Mouse (Mus musculus): ENCODE results near the gene Erp27. TPM values are rescaled to one million over a fixed set of nuclear protein-coding genes. Genes with fewer than 3 reads are reported as not detected.

The Erp27 gene
- polyA plus RNA-seq, 1 experiment from 2014 or later: not detected

GRCm38 (mm10) chr6:136947716-136948115, 25.7 kb upstream of the Erp27 start:
- no peaks in the 10 kb centered on the region for H3K36me3 ChIP-seq (replicated peaks)
- peaks cover 3% of the 10 kb centered on the region; the same call in 1 of the 2 replicates for H3K4me1 ChIP-seq
- H3K27me3 ChIP-seq (replicated peaks; ENCODE audit: low read depth, poor library complexity, severe bottlenecking): no peaks in the 10 kb centered on the region
- no peak for DNase-seq (ENCODE audit: low spot score)
- WGBS: 68% methylated on average over 4 of the region's 4 CpGs
- no peaks in the 10 kb centered on the region for H3K9me3 ChIP-seq
- H3K27ac ChIP-seq (replicated peaks): no peak overlapping the region
- H3K4me3 ChIP-seq: no peak overlapping the region

- no peaks in the 10 kb centered on the region for H3K36me3 ChIP-seq (replicated peaks)
- 72% methylated on average over 9 of the region's 9 CpGs for WGBS
- peak; percentile 20 for DNase-seq (ENCODE audit: low spot score)
Measured at GRCm38 (mm10) chr6:136946943-136947342, 25.0 kb upstream of the Erp27 start.

GRCm38 (mm10) chr6:136946241-136946640, 24.3 kb upstream of the Erp27 start:
- no peaks in the 10 kb centered on the region for H3K36me3 ChIP-seq (replicated peaks)
- H3K27me3 ChIP-seq (replicated peaks; ENCODE audit: low read depth, poor library complexity, severe bottlenecking): no peaks in the 10 kb centered on the region
- H3K9me3 ChIP-seq: no peaks in the 10 kb centered on the region
- H3K4me3 ChIP-seq: no peak overlapping the region
- DNase-seq (ENCODE audit: low spot score): no peak
- H3K4me1 ChIP-seq: peaks cover 14% of the 10 kb centered on the region
- WGBS: 84% methylated on average over 5 of the region's 5 CpGs
- no peak overlapping the region; the same call in 1 of the 2 replicates for H3K27ac ChIP-seq (replicated peaks)

More at GRCm38 (mm10) chr6:136946943-136947342, 25.0 kb upstream of the Erp27 start:
- H3K27me3 ChIP-seq (replicated peaks; ENCODE audit: low read depth, poor library complexity, severe bottlenecking): no peaks in the 10 kb centered on the region
- H3K9me3 ChIP-seq: no peaks in the 10 kb centered on the region
- peaks cover 7% of the 10 kb centered on the region for H3K4me1 ChIP-seq
- H3K4me3 ChIP-seq: no peak overlapping the region
- H3K27ac ChIP-seq (replicated peaks): no peak overlapping the region

- H3K27me3 ChIP-seq (replicated peaks; ENCODE audit: low read depth, poor library complexity, severe bottlenecking): no peaks in the 10 kb centered on the region
- 92% methylated on average over 8 of the region's 8 CpGs for WGBS
Measured at GRCm38 (mm10) chr6:136944511-136944910, 22.5 kb upstream of the Erp27 start.

GRCm38 (mm10) chr6:136943392-136943791, 21.4 kb upstream of the Erp27 start:
- no peak overlapping the region for H3K4me3 ChIP-seq
- no peaks in the 10 kb centered on the region for H3K36me3 ChIP-seq (replicated peaks)
- H3K27ac ChIP-seq (replicated peaks): no peak overlapping the region
- H3K27me3 ChIP-seq (replicated peaks; ENCODE audit: low read depth, poor library complexity, severe bottlenecking): no peaks in the 10 kb centered on the region
- DNase-seq (ENCODE audit: low spot score): no peak
- H3K9me3 ChIP-seq: no peaks in the 10 kb centered on the region
- H3K4me1 ChIP-seq: peaks cover 39% of the 10 kb centered on the region

More at GRCm38 (mm10) chr6:136944511-136944910, 22.5 kb upstream of the Erp27 start:
- no peak overlapping the region for H3K27ac ChIP-seq (replicated peaks)
- H3K4me1 ChIP-seq: peaks cover 31% of the 10 kb centered on the region
- no peaks in the 10 kb centered on the region for H3K9me3 ChIP-seq
- H3K36me3 ChIP-seq (replicated peaks): no peaks in the 10 kb centered on the region
- no peak overlapping the region for H3K4me3 ChIP-seq
- DNase-seq (ENCODE audit: low spot score): no peak

- Histone ChIP-seq H3K36me3 (replicated peaks) (no peaks in the 10 kb centered on the region), H3K27me3 (replicated peaks; ENCODE audit: low read depth, poor library complexity, severe bottlenecking) (no peaks in the 10 kb centered on the region), H3K4me3 (no peak overlapping the region), H3K27ac (replicated peaks) (no peak overlapping the region), H3K9me3 (no peaks in the 10 kb centered on the region), H3K4me1 (peaks cover 39% of the 10 kb centered on the region)
- no peak for DNase-seq (ENCODE audit: low spot score)
- WGBS: 83% methylated on average over 9 of the region's 9 CpGs
Measured at GRCm38 (mm10) chr6:136942280-136942679, 20.3 kb upstream of the Erp27 start.

GRCm38 (mm10) chr6:136941051-136942021, 19.4 kb upstream of the Erp27 start, which contains the start of gene Arhgdib:
Arhgdib (minus strand) TSS chr6:136941899.
- peaks cover 35% of the 10 kb centered on the region for H3K4me1 ChIP-seq
- peak; percentile 57 for DNase-seq (ENCODE audit: low spot score)
- no peaks in the 10 kb centered on the region for H3K36me3 ChIP-seq (replicated peaks)
- no peaks in the 10 kb centered on the region for H3K9me3 ChIP-seq
- H3K4me3 ChIP-seq: peak within 1 kb of the TSS; percentile 23; the same call in 1 of the 2 replicates
- 49% methylated on average over 12 of the region's 12 CpGs for WGBS
- H3K27ac ChIP-seq (replicated peaks): peak within 1 kb of the TSS; percentile 84
- no peaks in the 10 kb centered on the region for H3K27me3 ChIP-seq (replicated peaks; ENCODE audit: low read depth, poor library complexity, severe bottlenecking)

GRCm38 (mm10) chr6:136940188-136940960, 18.4 kb upstream of the Erp27 start:
- no peak overlapping the region for H3K4me3 ChIP-seq
- no peak for DNase-seq (ENCODE audit: low spot score)
- peak overlapping the region; percentile 84 for H3K27ac ChIP-seq (replicated peaks)
- peaks cover 35% of the 10 kb centered on the region for H3K4me1 ChIP-seq
- 78% methylated on average over 11 of the region's 11 CpGs for WGBS
- H3K27me3 ChIP-seq (replicated peaks; ENCODE audit: low read depth, poor library complexity, severe bottlenecking): no peaks in the 10 kb centered on the region
- H3K9me3 ChIP-seq: no peaks in the 10 kb centered on the region
- no peaks in the 10 kb centered on the region for H3K36me3 ChIP-seq (replicated peaks)

- no peaks in the 10 kb centered on the region for H3K27me3 ChIP-seq (replicated peaks; ENCODE audit: low read depth, poor library complexity, severe bottlenecking)
- DNase-seq (ENCODE audit: low spot score): no peak
- peak overlapping the region; percentile 84; the same call in 1 of the 2 replicates for H3K27ac ChIP-seq (replicated peaks)
- H3K36me3 ChIP-seq (replicated peaks): no peaks in the 10 kb centered on the region
- H3K4me3 ChIP-seq: no peak overlapping the region
- WGBS: 85% methylated on average over 14 of the region's 14 CpGs
- H3K9me3 ChIP-seq: no peaks in the 10 kb centered on the region
- peaks cover 35% of the 10 kb centered on the region for H3K4me1 ChIP-seq
Measured at GRCm38 (mm10) chr6:136939326-136940187, 17.6 kb upstream of the Erp27 start.

GRCm38 (mm10) chr6:136938331-136939126, 16.5 kb upstream of the Erp27 start:
- peak; percentile 27 for DNase-seq (ENCODE audit: low spot score)
- 76% methylated on average over 18 of the region's 18 CpGs for WGBS
- H3K4me1 ChIP-seq: peaks cover 35% of the 10 kb centered on the region
- no peaks in the 10 kb centered on the region for H3K27me3 ChIP-seq (replicated peaks; ENCODE audit: low read depth, poor library complexity, severe bottlenecking)
- H3K27ac ChIP-seq (replicated peaks): peak overlapping the region; percentile 44; the same call in 1 of the 2 replicates
- no peak overlapping the region for H3K4me3 ChIP-seq
- no peaks in the 10 kb centered on the region for H3K36me3 ChIP-seq (replicated peaks)
- H3K9me3 ChIP-seq: no peaks in the 10 kb centered on the region

GRCm38 (mm10) chr6:136937117-136937516, 15.1 kb upstream of the Erp27 start:
- Histone ChIP-seq H3K27me3 (replicated peaks; ENCODE audit: low read depth, poor library complexity, severe bottlenecking) (no peaks in the 10 kb centered on the region), H3K4me1 (peaks cover 32% of the 10 kb centered on the region), H3K27ac (replicated peaks) (no peak overlapping the region), H3K4me3 (no peak overlapping the region), H3K36me3 (replicated peaks) (no peaks in the 10 kb centered on the region), H3K9me3 (no peaks in the 10 kb centered on the region)
- 90% methylated on average over 3 of the region's 3 CpGs for WGBS
- no peak for DNase-seq (ENCODE audit: low spot score)
